In the genomic region with DNA sequence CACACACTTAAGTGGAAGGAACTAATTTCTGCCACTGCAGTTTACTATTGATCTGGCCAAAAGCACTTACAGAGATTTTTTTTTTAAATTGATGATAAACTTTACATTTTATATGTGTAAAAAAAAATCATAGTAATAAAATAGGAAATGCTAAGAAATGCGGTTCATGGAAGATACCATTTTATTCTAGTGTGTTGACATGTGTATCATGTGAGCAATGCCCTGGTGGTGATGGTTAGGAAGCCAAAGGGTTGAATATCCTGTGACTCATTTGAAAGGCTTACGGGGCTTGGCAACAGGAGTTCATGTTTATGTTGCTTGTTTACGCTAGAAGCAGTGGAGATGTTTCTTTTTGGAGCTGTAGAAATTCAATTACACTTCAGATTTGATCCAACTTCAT, we compare ENCODE assay signal across 23 mouse cellular contexts. TPM values are rescaled to one million over a fixed set of nuclear protein-coding genes. Genes with fewer than 3 reads are reported as not detected.
A peak's percentile ranks its signal among the peaks of the same experiment; 100 is the strongest.
DNase-seq lines count a peak whose midpoint lies in the region; ATAC-seq and TF ChIP-seq lines count a peak whose summit lies in the region.
"Had no signal": no experiment of that assay in that cellular context is flagged by ENCODE, and none has a peak within 500 bp of the region (broad histone marks: within the 10 kb centered on the region; RNA-seq: fewer than 3 reads in every experiment).

No protein-coding gene starts in this region.

- ATAC-seq in liver, embryonic 12.5 days: no peak
- ATAC-seq in monocyte, adult 5-6 weeks (replicated peaks; ENCODE audit: insufficient number of reproducible peaks, low FRiP score, low TSS enrichment, poor library complexity, severe bottlenecking): no peak
- ATAC-seq: activated CD4-positive, CD25-positive, alpha-beta regulatory T cell, adult 4 months had no signal

- H3K9ac ChIP-seq in liver, embryonic 12.5 days: no peak overlapping the region

- no peak for TF ChIP-seq CTCF in C2C12 (IDR thresholded peaks at IDR 0.05; ENCODE audit: control insufficient read depth, insufficient read depth, insufficient read length)

- 82% methylated on average over 3 of the region's 3 CpGs for WGBS in liver, embryonic 12.5 days (ENCODE audit: insufficient replicate concordance)

- peak; percentile 13 for DNase-seq in lung, postnatal 36 days
- no peak for DNase-seq in lung, postnatal 10 days
- DNase-seq in MN1 (ENCODE audit: low spot score): peak; percentile 71
- no peak for DNase-seq in adrenal gland, adult 8-10 months
- DNase-seq: adrenal gland, postnatal 36 days; cerebellum, adult 8-10 months; cerebellum, postnatal 14 days; forebrain, postnatal 0 days; gastrocnemius, adult 2 months; gastrocnemius, postnatal 25 days; heart, adult 11 months; heart, postnatal 36 days; kidney, adult 11 months had no signal

- H3K4me1 ChIP-seq in liver, embryonic 12.5 days: peaks cover 5% of the 10 kb centered on the region; the same call in 1 of the 2 replicates
- H3K4me1 ChIP-seq: hindbrain, embryonic 15.5 days had no signal

- H3K4me3 ChIP-seq in C2C12 (ENCODE audit: insufficient read depth, poor library complexity, severe bottlenecking): no peak overlapping the region
- H3K4me3 ChIP-seq in myocyte: no peak overlapping the region
- no peak overlapping the region for H3K4me3 ChIP-seq in liver, embryonic 12.5 days

- no peak overlapping the region for H3K27ac ChIP-seq in liver, embryonic 12.5 days
- H3K27ac ChIP-seq: embryonic facial prominence, embryonic 13.5 days; heart, embryonic 13.5 days had no signal

- H3K9me3 ChIP-seq in liver, embryonic 12.5 days (replicated peaks): no peaks in the 10 kb centered on the region
- H3K9me3 ChIP-seq: embryonic facial prominence, embryonic 13.5 days; forebrain, embryonic 13.5 days; heart, embryonic 13.5 days; hindbrain, embryonic 15.5 days had no signal

- no peaks in the 10 kb centered on the region for H3K79me2 ChIP-seq in C2C12 (ENCODE audit: control insufficient read depth, insufficient read depth)
- no peaks in the 10 kb centered on the region for H3K79me2 ChIP-seq in myocyte (ENCODE audit: control insufficient read depth, insufficient read depth)

- TF ChIP-seq POLR2A in myocyte (IDR thresholded peaks at IDR 0.05; ENCODE audit: insufficient read length, low read depth): no peak

- H3K79me3 ChIP-seq in C2C12 (ENCODE audit: low read depth): no peaks in the 10 kb centered on the region

- H3ac ChIP-seq in C2C12 (ENCODE audit: control insufficient read depth, insufficient read length, low read depth) (no peak overlapping the region), myocyte (ENCODE audit: control insufficient read depth, insufficient read length) (no peak overlapping the region)

- H3K4me2 ChIP-seq in myocyte (ENCODE audit: low read depth): no peak overlapping the region
- H3K4me2 ChIP-seq in liver, embryonic 12.5 days: no peak overlapping the region

- H3K27me3 ChIP-seq in C2C12 (ENCODE audit: control insufficient read depth, insufficient read depth, insufficient read length): no peaks in the 10 kb centered on the region
- H3K27me3 ChIP-seq in myocyte (ENCODE audit: control insufficient read depth, insufficient read depth, insufficient read length): no peaks in the 10 kb centered on the region
- no peaks in the 10 kb centered on the region for H3K27me3 ChIP-seq in liver, embryonic 12.5 days (replicated peaks)
- H3K27me3 ChIP-seq: embryonic facial prominence, embryonic 13.5 days; forebrain, embryonic 13.5 days; heart, embryonic 13.5 days; hindbrain, embryonic 15.5 days; Patski had no signal

- no peaks in the 10 kb centered on the region for H3K36me3 ChIP-seq in C2C12 (ENCODE audit: control insufficient read depth, insufficient read depth)
- H3K36me3 ChIP-seq in myocyte (ENCODE audit: control insufficient read depth, insufficient read depth): no peaks in the 10 kb centered on the region
- H3K36me3 ChIP-seq in liver, embryonic 12.5 days: no peaks in the 10 kb centered on the region

TF ChIP-seq in C2C12, 6 proteins besides CTCF, POLR2A, EP300 and RAD21:
- TF ChIP-seq USF1 (IDR thresholded peaks at IDR 0.05; ENCODE audit: low read depth) (peak; percentile 65), MAX (IDR thresholded peaks at IDR 0.05) (no peak)

TF ChIP-seq in myocyte, 11 proteins besides CTCF, POLR2A, EP300 and RAD21:
- TF ChIP-seq TCF12 (IDR thresholded peaks at IDR 0.05; ENCODE audit: insufficient read depth, poor library complexity, severe bottlenecking) (no peak), USF1 (IDR thresholded peaks at IDR 0.05; ENCODE audit: low read depth) (peak; percentile 35)

RNA-seq across cellular contexts. Expression of gene Ccdc181, which starts 1.2 kb away (rescaled TPM):
- polyA plus RNA-seq in C2C12 (2012; fragmentation: generic; extraction: Trizol) (1.7 TPM), myocyte (2012; fragmentation: generic; extraction: Trizol) (4.1 TPM)
- 10 to 100 TPM in 3 of 4 experiments, 1 to 10 TPM in 1; 8.2 to 13.3 (median 11.6) TPM for total RNA-seq in adrenal gland, adult 8-10 months (2022)
- polyA plus RNA-seq in liver, embryonic 12.5 days (2016; fragmentation: Nextera tagmentation; extraction: Ambion mirVana): 5.2 and 5.3 TPM in 2 replicates
- 10.4 to 14.3 TPM (median 13.2 TPM) in 3 replicates for total RNA-seq in monocyte, adult 5-6 weeks (2017)

RNA-seq across cellular contexts. Expression of gene Nme7, which starts 27.4 kb away (rescaled TPM):
- 19.0 TPM for polyA plus RNA-seq in C2C12 (2012; fragmentation: generic; extraction: Trizol)
- polyA plus RNA-seq in myocyte (2012; fragmentation: generic; extraction: Trizol): 10.7 TPM
- 10 to 100 TPM; 25.7 to 27.3 (median 26.2) TPM for total RNA-seq in adrenal gland, adult 8-10 months (2022)
- 11.9 and 13.4 TPM in 2 replicates for polyA plus RNA-seq in liver, embryonic 12.5 days (2016; fragmentation: Nextera tagmentation; extraction: Ambion mirVana)
- 11.7 to 25.7 TPM (median 13.8 TPM) in 3 replicates for total RNA-seq in monocyte, adult 5-6 weeks (2017)

RNA-seq across cellular contexts. Expression of gene Slc19a2, which starts 27.7 kb away (rescaled TPM):
- 10.1 TPM for polyA plus RNA-seq in C2C12 (2012; fragmentation: generic; extraction: Trizol)
- polyA plus RNA-seq in myocyte (2012; fragmentation: generic; extraction: Trizol): 6.2 TPM
- 10 to 100 TPM; 26.5 to 34.7 (median 32.3) TPM for total RNA-seq in adrenal gland, adult 8-10 months (2022)
- 24.9 and 26.6 TPM in 2 replicates for polyA plus RNA-seq in liver, embryonic 12.5 days (2016; fragmentation: Nextera tagmentation; extraction: Ambion mirVana)
- 4.5 to 5.2 TPM (median 4.5 TPM) in 3 replicates for total RNA-seq in monocyte, adult 5-6 weeks (2017)

RNA-seq across cellular contexts. Expression of gene Blzf1, which starts 30.7 kb away (rescaled TPM):
- polyA plus RNA-seq in C2C12 (2012; fragmentation: generic; extraction: Trizol) (5.0 TPM), myocyte (2012; fragmentation: generic; extraction: Trizol) (11.4 TPM)
- total RNA-seq in adrenal gland, adult 8-10 months (2022): 10 to 100 TPM; 23.2 to 27.1 (median 24.6) TPM
- polyA plus RNA-seq in liver, embryonic 12.5 days (2016; fragmentation: Nextera tagmentation; extraction: Ambion mirVana): 14.8 and 15.8 TPM in 2 replicates
- total RNA-seq in monocyte, adult 5-6 weeks (2017): 22.7 to 29.9 TPM (median 22.8 TPM) in 3 replicates

Comparison
In these comparisons a context has a peak if more than half of its experiments do, and no peak if none do; other contexts are left out.
1. DNase-seq: peak in lung, postnatal 36 days (single experiment) and MN1 (single experiment); none in lung, postnatal 10 days (single experiment) and adrenal gland, adult 8-10 months (single experiment).